Mouse (Mus musculus) E14TG2a.4 (cell line): ENCODE measurements around the gene Serinc3.

Experiments
- H3K27me3 ChIP-seq: 2 replicates; pipeline ENCODE4 v1.6.1; 2014; ENCODE audit warnings: low read length, control low read depth; ENCODE audit not compliant: insufficient read depth
- H3K36me3 ChIP-seq: 2 replicates; pipeline ENCODE4 v1.6.1; 2014; ENCODE audit warnings: low read length, control low read depth; ENCODE audit not compliant: insufficient read depth
- H3K4me1 ChIP-seq: replicated peaks from 2 replicates; pipeline ENCODE4 v1.6.1; 2014; ENCODE audit warnings: low read depth, low read length, control low read depth
- H3K4me3 ChIP-seq: replicated peaks from 2 replicates; pipeline ENCODE4 v1.5.1; 2014; ENCODE audit warnings: mild to moderate bottlenecking, low read length
- H3K9me3 ChIP-seq: 2 replicates; pipeline ENCODE4 v1.6.1; 2014; ENCODE audit warnings: low read length, control low read depth
- CTCF ChIP-seq: conservative IDR thresholded peaks from 2 replicates; pipeline ENCODE4 v1.5.1; 2014; ENCODE audit warnings: low read length
- NANOG ChIP-seq: IDR thresholded peaks from 2 replicates; pipeline ENCODE4 v1.6.1; 2014; ENCODE audit warnings: borderline replicate concordance, low read length, mixed read lengths
- POU5F1 ChIP-seq: IDR thresholded peaks from 2 replicates; pipeline ENCODE4 v1.6.1; 2014; ENCODE audit warnings: low read length, borderline replicate concordance

The Serinc3 gene

DNA sequence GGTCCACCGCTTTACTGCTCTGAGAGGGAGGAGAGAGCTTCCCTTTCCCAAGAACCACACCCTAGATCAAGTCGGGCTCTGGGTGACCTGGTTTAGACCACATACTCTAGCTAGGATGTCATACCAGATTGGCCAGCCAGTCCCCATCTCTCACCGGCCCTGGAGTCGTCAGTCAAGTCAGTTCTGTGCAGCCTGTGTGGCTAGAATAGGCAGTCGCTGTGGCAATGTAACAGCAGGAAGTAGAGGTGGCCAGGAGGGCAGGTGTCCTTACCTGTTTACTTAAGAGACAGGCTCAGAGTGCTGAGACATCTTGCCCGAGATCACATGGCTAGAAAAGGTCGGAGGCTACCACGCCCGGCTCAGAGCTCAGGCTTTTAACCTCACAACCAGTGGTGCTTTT, 33.8 kb downstream of the Serinc3 start:
- Histone ChIP-seq H3K9me3 (no peaks in the 10 kb centered on the region), H3K4me1 (peaks cover 37% of the 10 kb centered on the region), H3K27me3 (no peaks in the 10 kb centered on the region), H3K36me3 (peaks cover 11% of the 10 kb centered on the region), H3K4me3 (0 out of 2 replicates have a peak overlapping the region, but pooled peaks have one; percentile 17)
- TF ChIP-seq POU5F1 (no peak), NANOG (no peak), CTCF (no peak)

DNA sequence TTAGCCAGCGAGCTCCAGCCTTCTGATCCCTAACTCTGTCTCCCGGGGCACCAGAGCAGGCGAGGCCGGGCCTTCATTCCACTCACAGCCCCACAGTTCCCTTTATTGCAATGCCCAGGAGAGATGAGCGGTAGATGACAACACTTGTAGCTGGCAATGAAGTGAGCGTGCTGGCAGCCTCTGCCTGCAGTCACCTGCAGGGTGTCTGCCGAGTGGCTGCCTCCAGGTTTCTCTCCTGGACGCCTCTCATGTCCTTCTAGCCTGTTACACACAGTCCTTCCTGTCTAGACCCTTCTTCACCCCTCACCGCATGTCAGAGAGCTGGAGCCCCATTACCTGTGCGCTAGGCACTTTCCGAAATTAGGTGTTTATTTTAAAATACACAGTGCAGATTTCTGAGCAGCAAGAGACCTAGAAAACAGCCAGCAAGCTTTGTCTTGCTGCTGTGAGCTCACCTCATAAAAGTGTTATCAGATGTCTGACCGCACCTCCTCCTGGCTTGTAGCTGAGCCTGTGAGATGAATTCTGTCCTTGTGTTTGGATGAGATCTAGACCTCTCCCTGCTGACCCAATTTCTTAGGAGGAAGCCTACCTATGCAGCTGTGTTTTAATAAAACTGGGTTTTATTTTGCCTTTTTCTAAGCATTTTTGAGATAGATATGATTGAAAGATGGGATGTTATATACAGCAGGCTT, 35.5 kb downstream of the Serinc3 start:
- H3K9me3 ChIP-seq = no peaks in the 10 kb centered on the region
- H3K36me3 ChIP-seq = no peaks in the 10 kb centered on the region
- peaks cover 30% of the 10 kb centered on the region for H3K4me1 ChIP-seq
- no peak overlapping the region for H3K4me3 ChIP-seq
- TF ChIP-seq POU5F1 (no peak), NANOG (no peak), CTCF (no peak)
- no peaks in the 10 kb centered on the region for H3K27me3 ChIP-seq

DNA sequence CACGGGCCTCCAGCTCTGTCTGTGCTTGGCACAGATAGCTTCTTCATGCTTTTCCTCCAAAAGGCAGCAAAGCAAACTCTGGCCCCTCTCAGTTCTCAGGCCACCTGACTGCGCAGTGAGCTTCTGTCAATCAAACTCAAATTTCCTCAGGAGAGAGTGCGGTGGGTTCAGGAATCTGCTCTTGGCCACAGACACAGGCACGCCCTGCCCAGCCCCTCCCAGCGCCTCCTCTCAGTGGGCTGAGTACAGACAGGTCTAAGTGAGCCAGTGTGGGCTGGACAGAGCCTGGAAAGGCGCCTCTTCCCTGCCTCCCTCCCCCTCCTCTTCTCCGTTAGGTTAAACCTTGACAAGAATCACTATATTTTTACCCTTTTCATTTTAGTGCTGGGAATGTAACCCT, 36.9 kb downstream of the Serinc3 start:
- Histone ChIP-seq H3K36me3 (no peaks in the 10 kb centered on the region), H3K27me3 (no peaks in the 10 kb centered on the region), H3K4me3 (peak overlapping the region; percentile 59), H3K9me3 (no peaks in the 10 kb centered on the region), H3K4me1 (peaks cover 33% of the 10 kb centered on the region)
- TF ChIP-seq NANOG (no peak), POU5F1 (no peak), CTCF (no peak)

DNA sequence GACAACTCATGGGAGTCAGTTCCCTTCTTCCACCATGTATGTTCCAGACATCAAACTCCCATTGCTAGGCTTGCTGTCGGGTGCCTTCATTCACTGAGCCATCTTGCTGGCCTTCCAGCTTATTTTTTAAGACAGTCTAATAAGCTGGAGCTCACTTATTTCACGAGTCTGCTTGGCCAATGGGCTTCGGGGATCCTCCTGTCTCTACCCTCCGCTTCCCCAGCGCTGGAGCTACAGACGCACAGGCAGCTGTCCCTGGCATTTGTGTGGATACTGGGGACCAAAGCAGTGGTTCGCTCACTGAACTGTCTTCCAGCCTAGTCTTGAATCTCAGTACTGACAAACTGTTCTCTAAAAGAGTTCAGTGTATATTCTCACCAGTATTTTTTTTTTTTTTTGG, 38.8 kb downstream of the Serinc3 start:
- Histone ChIP-seq H3K27me3 (no peaks in the 10 kb centered on the region), H3K9me3 (no peaks in the 10 kb centered on the region), H3K36me3 (no peaks in the 10 kb centered on the region), H3K4me1 (peaks cover 38% of the 10 kb centered on the region), H3K4me3 (no peak overlapping the region)
- TF ChIP-seq CTCF = no peak

DNA sequence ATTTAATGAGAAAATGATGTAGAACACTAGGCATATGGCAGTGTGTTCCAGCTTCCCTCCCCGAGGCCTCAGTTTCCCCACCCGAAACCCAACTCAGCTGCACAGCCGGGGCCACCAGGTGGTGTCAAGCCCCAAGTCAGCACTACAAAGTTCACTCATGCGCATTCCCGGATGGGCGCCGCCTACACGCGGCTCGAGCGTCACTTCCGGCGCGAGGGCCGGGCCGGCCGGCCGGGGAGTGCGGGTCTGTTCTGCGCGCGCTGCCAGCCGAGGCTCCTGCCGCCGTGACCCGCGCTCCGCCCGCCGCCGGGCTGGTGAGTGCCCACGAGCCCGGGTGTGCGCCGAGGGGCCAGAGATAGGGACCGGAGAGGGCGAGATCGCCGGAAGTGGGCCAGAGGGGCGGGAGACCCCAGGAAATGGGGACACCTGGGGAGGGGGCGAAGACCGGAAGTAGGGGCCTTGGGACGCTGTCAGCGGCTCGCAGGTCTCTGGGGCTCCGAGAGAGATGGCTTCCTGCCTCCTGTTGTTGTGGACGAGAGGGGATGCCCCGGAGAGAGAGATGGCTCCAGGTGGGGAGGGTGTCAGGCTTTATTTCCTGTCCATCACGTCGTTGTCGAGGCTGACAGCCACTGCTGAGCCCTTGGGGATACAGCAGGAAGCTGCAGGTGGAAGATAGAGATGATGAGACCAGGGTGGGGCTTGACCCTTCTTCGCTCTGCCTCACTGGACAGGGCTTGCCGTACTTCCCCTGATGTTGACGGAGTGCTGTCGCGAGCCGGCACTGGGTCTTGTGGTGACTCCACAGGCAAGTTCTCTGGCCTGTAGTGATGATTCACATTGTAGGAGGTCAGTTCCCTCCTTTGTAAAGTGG, 42.6 kb downstream of the Serinc3 start, which contains the start of gene Ttpal:
Gene Ttpal (plus strand): TSS at position 214 of the 871 bp plus-strand sequence.
- Histone ChIP-seq H3K4me3 (peak within 1 kb of the TSS; percentile 93), H3K9me3 (no peaks in the 10 kb centered on the region), H3K4me1 (peaks cover 23% of the 10 kb centered on the region), H3K36me3 (no peaks in the 10 kb centered on the region), H3K27me3 (no peaks in the 10 kb centered on the region)
- no peak for TF ChIP-seq NANOG
- TF ChIP-seq POU5F1 = no peak
- no peak for TF ChIP-seq CTCF

DNA sequence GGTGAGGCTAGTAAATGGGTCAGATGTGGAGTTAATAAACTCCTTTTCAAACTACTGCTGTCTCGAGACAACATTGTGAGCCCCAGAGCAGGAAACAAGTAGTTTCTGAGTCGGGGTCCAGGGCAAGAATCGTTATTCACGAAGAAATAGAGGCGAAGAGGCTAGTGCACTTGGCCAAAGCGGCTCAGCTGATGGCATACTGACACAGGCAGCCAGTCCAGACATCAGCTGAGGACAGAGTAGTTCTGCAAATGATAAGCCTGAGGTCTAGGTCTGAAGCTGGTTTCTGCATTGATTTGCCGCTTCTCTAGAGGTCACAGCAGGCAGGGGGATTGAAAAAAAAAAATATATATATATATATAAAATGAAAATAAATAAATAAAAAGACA, 43.2 kb downstream of the Serinc3 start:
- Histone ChIP-seq H3K36me3 (no peaks in the 10 kb centered on the region), H3K4me1 (peaks cover 17% of the 10 kb centered on the region), H3K27me3 (no peaks in the 10 kb centered on the region), H3K4me3 (peak overlapping the region; percentile 93), H3K9me3 (no peaks in the 10 kb centered on the region)
- TF ChIP-seq NANOG = no peak
- TF ChIP-seq CTCF = no peak
- no peak for TF ChIP-seq POU5F1

DNA sequence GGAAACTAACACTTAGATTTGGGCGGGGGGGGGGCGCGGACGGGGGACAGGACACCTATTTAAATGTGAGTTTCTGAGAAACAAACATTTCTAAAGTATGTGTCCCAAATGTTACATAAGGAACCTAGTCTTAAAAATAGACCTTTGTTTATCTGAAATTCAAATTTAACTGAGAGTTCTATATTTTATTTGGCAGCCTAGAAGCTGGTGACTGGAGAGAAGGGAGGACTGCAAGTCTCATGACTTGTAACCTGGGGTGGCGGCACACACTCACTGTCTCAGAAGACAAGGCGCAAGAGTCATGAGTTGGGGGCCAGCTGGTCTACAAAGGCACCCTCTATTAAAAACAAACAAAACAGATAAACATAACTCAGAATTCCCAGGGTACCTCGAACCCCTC, 43.9 kb downstream of the Serinc3 start:
- Histone ChIP-seq H3K4me3 (no peak overlapping the region), H3K36me3 (no peaks in the 10 kb centered on the region), H3K4me1 (peaks cover 15% of the 10 kb centered on the region), H3K27me3 (no peaks in the 10 kb centered on the region), H3K9me3 (no peaks in the 10 kb centered on the region)
- TF ChIP-seq NANOG = no peak
- TF ChIP-seq POU5F1 = no peak
- no peak for TF ChIP-seq CTCF

DNA sequence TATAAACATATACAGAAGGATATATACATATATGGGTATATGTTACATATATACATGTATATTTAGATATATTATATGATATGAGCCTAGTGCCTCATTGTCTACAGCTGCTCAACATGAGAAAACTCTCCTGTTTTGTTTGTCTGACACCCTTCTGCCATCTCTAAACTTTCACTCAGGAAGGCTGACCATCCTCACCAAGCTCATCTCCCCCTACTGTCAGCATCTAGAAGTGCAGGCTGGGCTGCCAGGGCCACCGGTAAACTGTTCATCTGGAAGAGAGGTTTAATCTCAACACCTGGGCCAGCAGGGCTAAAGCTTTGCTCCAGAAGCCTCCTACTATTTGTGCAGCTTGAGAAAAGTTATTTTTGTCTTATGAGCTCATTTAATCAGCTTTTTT, 45.7 kb downstream of the Serinc3 start:
- H3K4me3 ChIP-seq = no peak overlapping the region
- H3K9me3 ChIP-seq = no peaks in the 10 kb centered on the region
- no peaks in the 10 kb centered on the region for H3K36me3 ChIP-seq
- TF ChIP-seq NANOG (no peak), CTCF (peak; percentile 78)
- H3K4me1 ChIP-seq = peaks cover 22% of the 10 kb centered on the region
- no peaks in the 10 kb centered on the region for H3K27me3 ChIP-seq
